Mouse (Mus musculus): ENCODE data around the gene Fignl2. TPM values are rescaled to one million over a fixed set of nuclear protein-coding genes. Genes with fewer than 3 reads are reported as not detected.

Fignl2 gene
- total and polyA plus RNA-seq, 3 experiments = 0.05 TPM; not detected in 2

DNA sequence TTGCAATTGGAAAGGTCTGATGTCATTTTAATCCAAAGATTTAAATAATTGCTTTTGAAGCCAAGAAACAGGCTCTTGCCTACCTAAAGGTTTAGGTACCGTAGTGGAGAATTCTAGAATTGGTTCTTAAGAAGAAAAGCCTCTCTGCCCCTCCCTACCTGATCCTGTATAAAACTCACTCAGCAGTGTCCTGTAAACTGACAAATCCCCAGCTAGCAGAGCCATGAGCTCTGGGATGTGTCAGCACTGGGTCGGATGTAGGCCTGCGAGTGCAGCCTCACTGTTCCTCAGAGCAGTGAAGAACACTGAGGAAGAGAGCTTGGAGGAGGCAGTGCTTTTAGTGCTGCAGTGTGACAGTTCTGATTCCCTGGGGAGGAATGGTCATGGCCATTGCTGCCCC, 73.8 kb downstream of the Fignl2 start:
- no peak for DNase-seq (ENCODE audit: low spot score)
- no peak overlapping the region for H3K4me3 ChIP-seq (ENCODE audit: low read depth, low read length)
- H3K4me1 ChIP-seq (ENCODE audit: insufficient read depth, low read depth, low read length) = no peaks in the 10 kb centered on the region
- no peaks in the 10 kb centered on the region for H3K27me3 ChIP-seq (ENCODE audit: insufficient read depth, low read length)
- H3K36me3 ChIP-seq (replicated peaks) = no peaks in the 10 kb centered on the region
- peaks cover 76% of the 10 kb centered on the region for H3K9me3 ChIP-seq (replicated peaks)
- TF ChIP-seq GATA2 (IDR thresholded peaks at IDR 0.05; ENCODE audit: borderline replicate concordance, low read depth, low read length) (no peak), CTCF (IDR thresholded peaks at IDR 0.05; ENCODE audit: low read depth, low read length) (no peak), TAL1 (conservative IDR thresholded peaks at IDR 0.05; ENCODE audit: low read depth, low read length) (no peak), POLR2AphosphoS5 (IDR thresholded peaks at IDR 0.05; ENCODE audit: insufficient replicate concordance, low read depth, low read length) (no peak), GATA1 (IDR thresholded peaks at IDR 0.05; ENCODE audit: borderline replicate concordance, low read length) (no peak)
- ATAC-seq (ENCODE audit: extremely low read depth, insufficient number of reproducible peaks, low FRiP score, poor library complexity, severe bottlenecking) = no peak

DNA sequence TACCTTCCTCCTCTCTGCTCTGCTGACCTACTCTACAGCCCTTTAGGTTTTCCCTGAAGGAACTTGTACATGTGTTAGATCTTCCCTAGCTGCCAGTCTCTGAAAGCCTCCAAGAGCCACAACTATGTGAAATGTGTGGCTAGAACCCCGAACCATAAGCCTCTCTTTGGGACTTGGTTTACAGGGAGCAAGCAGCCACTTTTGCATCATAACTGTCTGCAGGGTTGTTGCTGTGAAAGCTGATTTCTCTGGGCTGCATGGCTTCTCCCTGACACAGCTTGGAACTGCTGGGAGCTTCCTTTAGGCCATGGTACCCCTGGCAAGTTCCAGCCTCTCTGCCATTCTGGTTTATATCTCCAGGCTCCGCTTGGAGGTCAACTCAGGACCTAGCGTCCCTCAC, 75.9 kb downstream of the Fignl2 start:
- no peaks in the 10 kb centered on the region for H3K27me3 ChIP-seq (ENCODE audit: insufficient read depth, low read length)
- peaks cover 65% of the 10 kb centered on the region for H3K9me3 ChIP-seq (replicated peaks)
- ATAC-seq (ENCODE audit: extremely low read depth, insufficient number of reproducible peaks, low FRiP score, poor library complexity, severe bottlenecking) = no peak
- no peak overlapping the region for H3K4me3 ChIP-seq (ENCODE audit: low read depth, low read length)
- DNase-seq (ENCODE audit: low spot score) = no peak
- TF ChIP-seq POLR2AphosphoS5 (IDR thresholded peaks at IDR 0.05; ENCODE audit: insufficient replicate concordance, low read depth, low read length) (no peak), CTCF (IDR thresholded peaks at IDR 0.05; ENCODE audit: low read depth, low read length) (no peak), TAL1 (conservative IDR thresholded peaks at IDR 0.05; ENCODE audit: low read depth, low read length) (no peak), GATA1 (IDR thresholded peaks at IDR 0.05; ENCODE audit: borderline replicate concordance, low read length) (no peak), GATA2 (IDR thresholded peaks at IDR 0.05; ENCODE audit: borderline replicate concordance, low read depth, low read length) (no peak)
- no peaks in the 10 kb centered on the region for H3K36me3 ChIP-seq (replicated peaks)
- no peaks in the 10 kb centered on the region for H3K4me1 ChIP-seq (ENCODE audit: insufficient read depth, low read depth, low read length)

DNA sequence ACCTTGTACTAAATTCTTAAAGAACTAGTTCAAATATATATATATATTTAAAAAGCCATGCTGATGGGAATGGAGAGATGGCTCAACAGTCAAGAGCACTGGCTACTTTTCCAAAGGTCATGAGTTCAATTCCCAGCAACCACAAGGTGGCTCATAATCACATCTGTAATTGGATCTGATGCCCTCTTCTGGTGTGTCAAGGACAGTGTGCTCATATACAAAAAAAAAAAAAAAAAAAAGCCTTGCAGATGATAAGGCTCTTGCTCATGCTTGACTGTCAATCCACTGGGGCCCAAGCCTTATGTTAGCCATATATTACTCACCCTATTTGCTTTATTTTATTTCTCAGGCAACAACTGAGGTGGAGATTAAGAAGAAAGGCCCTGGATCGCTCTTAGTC, 76.7 kb downstream of the Fignl2 start:
- TF ChIP-seq CTCF (IDR thresholded peaks at IDR 0.05; ENCODE audit: low read depth, low read length) = no peak
- TF ChIP-seq POLR2AphosphoS5 (IDR thresholded peaks at IDR 0.05; ENCODE audit: insufficient replicate concordance, low read depth, low read length) = no peak
- no peak for TF ChIP-seq GATA1 (IDR thresholded peaks at IDR 0.05; ENCODE audit: borderline replicate concordance, low read length)
- TF ChIP-seq TAL1 (conservative IDR thresholded peaks at IDR 0.05; ENCODE audit: low read depth, low read length) = no peak
- Histone ChIP-seq H3K36me3 (replicated peaks) (no peaks in the 10 kb centered on the region), H3K4me3 (ENCODE audit: low read depth, low read length) (no peak overlapping the region), H3K4me1 (ENCODE audit: insufficient read depth, low read depth, low read length) (no peaks in the 10 kb centered on the region), H3K27me3 (ENCODE audit: insufficient read depth, low read length) (no peaks in the 10 kb centered on the region), H3K9me3 (replicated peaks) (peaks cover 62% of the 10 kb centered on the region)
- no peak for ATAC-seq (ENCODE audit: extremely low read depth, insufficient number of reproducible peaks, low FRiP score, poor library complexity, severe bottlenecking)
- no peak for DNase-seq (ENCODE audit: low spot score)

Other genes with a start within 250 kb of the Fignl2 start
- not detected in 2 replicates for gene Scn8a, start 208.7 kb downstream of the Fignl2 start, total RNA-seq (2014; fragmentation: Nextera tagmentation)
- gene Scn8a, start 208.7 kb downstream of the Fignl2 start, total RNA-seq (2017) = under 0.01 and 0.27 TPM in 2 replicates
- not detected in 2 replicates for gene Scn8a, start 208.7 kb downstream of the Fignl2 start, polyA plus RNA-seq (2012)
- gene Gm47841, start 31.2 kb downstream of the Fignl2 start, total RNA-seq (2014; fragmentation: Nextera tagmentation) = not detected in 2 replicates
- not detected in 2 replicates for gene Gm47841, start 31.2 kb downstream of the Fignl2 start, total RNA-seq (2017)
- not detected in 2 replicates for gene Gm47841, start 31.2 kb downstream of the Fignl2 start, polyA plus RNA-seq (2012)
- gene Ankrd33, start 37.2 kb upstream of the Fignl2 start, total RNA-seq (2014; fragmentation: Nextera tagmentation) = not detected in 2 replicates
- gene Ankrd33, start 37.2 kb upstream of the Fignl2 start, total RNA-seq (2017) = not detected in 2 replicates
- gene Ankrd33, start 37.2 kb upstream of the Fignl2 start, polyA plus RNA-seq (2012) = not detected in 2 replicates
- gene Acvrl1, start 50.0 kb upstream of the Fignl2 start, total RNA-seq (2014; fragmentation: Nextera tagmentation) = not detected in 2 replicates
- 0.60 TPM in 1 of 2 replicates, not detected in the other for gene Acvrl1, start 50.0 kb upstream of the Fignl2 start, total RNA-seq (2017)
- 0.02 TPM in 1 of 2 replicates, not detected in the other for gene Acvrl1, start 50.0 kb upstream of the Fignl2 start, polyA plus RNA-seq (2012)
- not detected in 2 replicates for gene Acvr1b, start 95.5 kb upstream of the Fignl2 start, total RNA-seq (2014; fragmentation: Nextera tagmentation)
- gene Acvr1b, start 95.5 kb upstream of the Fignl2 start, total RNA-seq (2017) = under 0.01 and 0.12 TPM in 2 replicates
- gene Acvr1b, start 95.5 kb upstream of the Fignl2 start, polyA plus RNA-seq (2012) = not detected in 2 replicates
- not detected in 2 replicates for gene Grasp, start 145.6 kb upstream of the Fignl2 start, total RNA-seq (2014; fragmentation: Nextera tagmentation)
- 0.16 TPM in 1 of 2 replicates, not detected in the other for gene Grasp, start 145.6 kb upstream of the Fignl2 start, total RNA-seq (2017)
- gene Grasp, start 145.6 kb upstream of the Fignl2 start, polyA plus RNA-seq (2012) = 0.04 and 0.09 TPM in 2 replicates
- not detected in 2 replicates for gene Nr4a1, start 175.7 kb upstream of the Fignl2 start, total RNA-seq (2014; fragmentation: Nextera tagmentation)
- not detected in 2 replicates for gene Nr4a1, start 175.7 kb upstream of the Fignl2 start, total RNA-seq (2017)
- gene Nr4a1, start 175.7 kb upstream of the Fignl2 start, polyA plus RNA-seq (2012) = 0.04 TPM in 1 of 2 replicates, not detected in the other
- 5.9 and 11.0 TPM in 2 replicates for gene Atg101, start 205.7 kb upstream of the Fignl2 start, total RNA-seq (2014; fragmentation: Nextera tagmentation)
- 34.6 and 35.3 TPM in 2 replicates for gene Atg101, start 205.7 kb upstream of the Fignl2 start, total RNA-seq (2017)
- 42.5 and 55.1 TPM in 2 replicates for gene Atg101, start 205.7 kb upstream of the Fignl2 start, polyA plus RNA-seq (2012)
- gene 6030408B16Rik, start 214.6 kb upstream of the Fignl2 start, total RNA-seq (2014; fragmentation: Nextera tagmentation) = not detected in 2 replicates
- 0.12 TPM in 1 of 2 replicates, not detected in the other for gene 6030408B16Rik, start 214.6 kb upstream of the Fignl2 start, total RNA-seq (2017)
- gene 6030408B16Rik, start 214.6 kb upstream of the Fignl2 start, polyA plus RNA-seq (2012) = 0.09 TPM in 1 of 2 replicates, not detected in the other

All from G1E (cell line).